Mouse (Mus musculus) E14TG2a.4 (cell line): Measurements from ENCODE around the gene Jmjd1c.

Source experiments
- CTCF ChIP-seq: conservative IDR thresholded peaks from 2 replicates; pipeline ENCODE4 v1.5.1; 2014; ENCODE audit warnings: low read length
- NANOG ChIP-seq: IDR thresholded peaks from 2 replicates; pipeline ENCODE4 v1.6.1; 2014; ENCODE audit warnings: borderline replicate concordance, low read length, mixed read lengths
- POU5F1 ChIP-seq: IDR thresholded peaks from 2 replicates; pipeline ENCODE4 v1.6.1; 2014; ENCODE audit warnings: low read length, borderline replicate concordance

GRCm38 (mm10) chr10:67204652-67205407 is 108.9 kb downstream of the Jmjd1c start:
- TF ChIP-seq CTCF (no peak), NANOG (no peak), POU5F1 (no peak)
